Mouse (Mus musculus) telencephalon, adult 2 months (tissue): ENCODE results near the gene Gm13212.
"Not testable (repeated sequence)": the region's sequence is repeated elsewhere in the genome, so short reads cannot be mapped to it uniquely, and the experiment has no call there.

Experiments
- DNase-seq: peaks from one replicate; pipeline ENCODE4 v3.0.0-alpha.2; 2011; ENCODE audit warnings: low read depth, low spot score

Gm13212 gene

DNA sequence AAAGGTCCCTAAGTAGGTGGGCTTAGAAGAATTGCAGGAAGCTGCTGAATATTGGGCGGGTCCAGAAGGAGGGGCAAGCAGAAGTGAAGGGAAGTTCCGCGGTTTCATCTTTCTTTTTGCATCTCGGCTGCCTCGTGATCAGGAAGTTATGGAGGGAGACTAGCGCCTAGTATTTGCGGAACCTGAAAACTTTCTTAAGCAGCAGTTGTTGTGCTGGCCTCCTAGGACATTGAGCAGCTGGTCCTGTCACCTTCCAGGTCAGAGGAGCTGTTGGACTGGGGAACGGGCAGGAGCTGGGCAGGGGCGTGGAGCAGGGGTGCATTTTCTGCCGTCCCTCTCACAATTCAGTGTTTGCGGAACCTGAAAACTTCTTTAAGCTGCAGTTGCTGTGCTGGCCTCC lies at the start of gene Gm13212:
TSS of gene Gm13212 (plus strand) at position 89 of the 400 bp plus-strand sequence.
- not testable (repeated sequence) for DNase-seq

DNA sequence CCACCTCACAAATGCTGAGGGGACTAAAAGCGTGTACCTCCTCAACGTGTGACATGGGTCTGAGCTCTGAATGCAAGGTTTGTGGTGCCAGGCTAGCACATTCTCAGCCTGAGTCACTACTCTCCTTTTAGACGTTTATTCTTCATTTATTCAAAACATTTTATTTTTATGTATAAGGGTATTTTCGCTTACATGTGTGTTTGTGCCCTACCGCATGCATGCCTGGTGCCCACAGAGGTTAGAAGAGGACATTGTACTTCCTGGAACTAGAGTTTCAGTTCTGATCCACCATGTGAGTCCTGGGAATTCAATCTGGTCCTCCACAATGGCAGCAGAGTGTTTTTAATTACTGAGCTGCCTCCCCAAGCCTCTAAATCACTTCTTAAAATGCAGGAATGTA lies 41.1 kb upstream of the Gm13212 start:
- DNase-seq, result not testable (repeated sequence)

DNA sequence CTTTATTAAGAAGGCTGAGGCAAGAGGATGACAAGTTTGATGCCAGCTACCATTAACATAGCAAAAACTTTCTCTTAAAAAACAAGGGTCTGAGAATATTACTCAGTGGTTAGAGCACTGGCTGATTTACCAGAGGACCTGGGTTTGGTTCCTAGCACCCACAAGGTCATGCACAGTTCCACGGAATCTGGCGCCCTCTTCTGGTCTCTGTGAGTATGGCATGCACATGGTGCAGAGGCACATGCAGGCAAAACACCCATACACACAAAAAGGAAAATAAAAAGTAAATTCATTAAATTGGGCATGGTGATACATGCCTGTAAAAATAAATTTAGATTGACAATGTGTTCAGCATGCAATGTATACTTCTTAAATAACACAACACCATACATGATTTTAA lies 39.9 kb upstream of the Gm13212 start:
- not testable (repeated sequence) for DNase-seq

GRCm38 (mm10) chr4:145545734-145546349 lies 39.1 kb upstream of the Gm13212 start:
- not testable (repeated sequence) for DNase-seq

- DNase-seq, result not testable (repeated sequence)
These were observed 38.5 kb upstream of the Gm13212 start for GRCm38 (mm10) chr4:145546477-145546876.

- DNase-seq, result no peak
These were observed 28.3 kb upstream of the Gm13212 start for GRCm38 (mm10) chr4:145556680-145557079.

GRCm38 (mm10) chr4:145559505-145560099 lies 25.4 kb upstream of the Gm13212 start:
- DNase-seq, result no peak

DNA sequence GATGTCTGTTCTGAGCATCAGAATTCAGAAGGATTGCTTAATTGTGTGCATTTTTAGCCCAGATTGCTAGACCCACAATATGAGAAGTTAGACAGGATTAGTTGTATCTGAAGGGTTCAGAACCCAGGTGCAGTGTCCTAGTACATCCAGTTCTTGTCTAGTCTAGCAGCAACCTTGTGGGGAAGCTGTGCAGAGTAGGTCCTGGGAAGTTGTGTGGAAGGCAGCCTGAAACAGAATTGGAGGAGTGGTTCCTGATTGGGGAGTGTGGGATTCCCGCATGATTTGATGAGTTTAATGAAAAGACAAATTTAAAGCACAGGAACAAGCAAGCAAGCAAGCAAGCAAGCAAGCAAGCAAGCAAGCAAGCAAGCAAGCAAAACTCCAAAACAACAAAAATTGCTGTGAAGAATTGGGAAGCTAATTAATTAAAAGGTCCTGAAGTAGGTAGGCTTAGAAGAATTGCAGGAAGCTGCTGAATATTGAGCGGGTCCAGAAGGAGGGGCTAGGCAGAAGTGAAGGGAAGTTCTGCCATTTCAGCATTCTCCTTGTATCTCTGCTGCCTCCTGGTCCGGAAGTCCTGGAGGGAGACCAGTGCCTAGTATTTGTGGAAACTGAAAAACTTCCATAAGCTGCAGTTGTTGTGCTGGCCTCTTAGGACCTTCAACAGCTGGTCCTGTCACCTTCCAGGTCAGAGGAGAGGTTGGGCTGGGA lies 20.7 kb upstream of the Gm13212 start:
- no peak for DNase-seq

DNA sequence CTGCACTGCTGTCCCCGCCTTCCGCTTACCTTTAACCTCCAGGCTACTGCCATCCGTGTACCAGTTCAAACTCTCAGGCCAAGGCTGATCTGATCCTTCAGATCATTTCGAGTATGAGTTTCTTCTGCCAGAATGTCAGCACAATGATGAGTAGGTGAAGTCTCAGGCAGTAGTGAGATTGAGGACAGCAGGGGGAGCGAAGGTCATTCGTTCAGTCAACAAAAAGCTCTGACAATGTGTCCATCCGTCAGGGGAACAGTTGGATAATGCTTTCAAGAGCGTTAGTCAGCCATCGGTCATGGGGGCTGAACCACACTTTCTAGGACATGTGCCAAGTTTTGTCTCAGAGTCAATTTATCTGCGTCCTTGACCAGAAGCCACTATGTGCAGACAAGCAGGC lies 14.5 kb upstream of the Gm13212 start:
- not testable (repeated sequence) for DNase-seq

- not testable (repeated sequence) for DNase-seq
These were observed 8.3 kb upstream of the Gm13212 start for GRCm38 (mm10) chr4:145576623-145577022.

- not testable (repeated sequence) for DNase-seq
These were observed 4.6 kb upstream of the Gm13212 start for GRCm38 (mm10) chr4:145580333-145580732.

DNA sequence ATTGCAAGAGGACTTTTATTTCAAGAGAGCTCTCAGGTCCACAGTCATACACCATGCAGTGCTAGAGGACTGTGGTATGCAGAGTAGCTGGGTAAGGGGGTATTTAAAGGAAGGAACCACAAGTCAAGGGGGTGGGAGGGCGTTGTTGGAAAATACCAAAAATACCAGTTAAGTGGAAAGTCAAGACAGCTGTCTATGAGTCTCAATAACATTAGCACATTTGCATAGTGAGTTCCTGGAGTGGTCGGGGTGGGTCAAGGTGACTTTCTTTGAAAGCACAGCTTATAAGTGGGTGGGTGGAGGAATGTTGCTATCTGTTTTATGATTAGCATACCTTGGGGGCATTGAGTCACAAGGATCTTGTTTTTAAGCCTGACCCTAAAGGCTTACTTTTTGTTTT lies 1.1 kb downstream of the Gm13212 start:
- not testable (repeated sequence) for DNase-seq

DNA sequence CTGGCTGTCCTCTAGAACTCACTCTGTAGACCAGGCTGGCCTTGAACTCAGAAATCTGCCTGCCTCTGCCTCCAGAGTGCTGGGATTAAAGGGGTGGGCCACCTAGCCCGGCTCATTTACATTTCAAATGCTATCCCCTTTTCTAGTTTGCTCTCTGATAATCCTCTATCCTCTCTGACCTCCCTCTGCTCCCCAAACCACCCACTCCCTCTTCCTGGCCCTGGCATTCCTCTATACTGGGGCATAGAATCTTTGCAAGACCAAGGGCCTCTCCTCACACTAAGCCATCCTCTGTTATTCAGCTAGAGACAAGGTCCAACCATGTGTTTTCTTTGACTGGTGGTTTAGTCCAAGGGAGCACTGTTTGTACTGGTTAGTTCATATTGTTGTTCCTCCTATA lies 9.2 kb downstream of the Gm13212 start:
- DNase-seq, result not testable (repeated sequence)

DNA sequence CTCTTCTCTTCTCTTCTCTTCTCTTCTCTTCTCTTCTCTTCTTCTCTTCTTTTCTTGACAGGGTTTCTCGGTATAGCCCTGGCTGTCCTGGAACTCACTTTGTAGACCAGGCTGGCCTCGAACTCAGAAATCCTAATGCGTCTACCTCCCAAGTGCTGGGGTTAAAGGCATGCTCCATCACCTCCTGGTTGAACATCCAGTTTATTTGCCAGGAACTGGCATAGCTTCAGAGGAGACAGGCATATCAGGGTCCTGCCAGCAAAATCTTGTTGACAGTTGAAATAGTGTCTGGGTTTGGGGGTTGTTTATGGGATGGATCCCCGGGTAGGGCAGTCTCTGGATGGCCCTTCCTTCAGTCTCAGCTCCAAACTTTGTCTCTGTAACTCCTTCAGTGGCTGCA lies 9.8 kb downstream of the Gm13212 start:
- DNase-seq, result not testable (repeated sequence)

GRCm38 (mm10) chr4:145640416-145641185 lies 55.6 kb downstream of the Gm13212 start:
- DNase-seq, result not testable (repeated sequence)

GRCm38 (mm10) chr4:145670385-145670784 lies 85.4 kb downstream of the Gm13212 start, which contains the start of gene Zfp980:
TSS of gene Zfp980 (plus strand) at chr4:145670685.
- DNase-seq, result not testable (repeated sequence)

GRCm38 (mm10) chr4:145674286-145674780 lies 89.4 kb downstream of the Gm13212 start:
- DNase-seq, result not testable (repeated sequence)
